Mouse (Mus musculus) lung, adult 18-20 months (tissue): Measurements from ENCODE around the gene Mterf2.

Experiments
- DNase-seq, 2 experiments: peaks; one replicate each; pipeline ENCODE4 v3.0.0; 2022; ENCODE audit warnings: mixed read lengths in 2 of 2

The Mterf2 gene

DNA sequence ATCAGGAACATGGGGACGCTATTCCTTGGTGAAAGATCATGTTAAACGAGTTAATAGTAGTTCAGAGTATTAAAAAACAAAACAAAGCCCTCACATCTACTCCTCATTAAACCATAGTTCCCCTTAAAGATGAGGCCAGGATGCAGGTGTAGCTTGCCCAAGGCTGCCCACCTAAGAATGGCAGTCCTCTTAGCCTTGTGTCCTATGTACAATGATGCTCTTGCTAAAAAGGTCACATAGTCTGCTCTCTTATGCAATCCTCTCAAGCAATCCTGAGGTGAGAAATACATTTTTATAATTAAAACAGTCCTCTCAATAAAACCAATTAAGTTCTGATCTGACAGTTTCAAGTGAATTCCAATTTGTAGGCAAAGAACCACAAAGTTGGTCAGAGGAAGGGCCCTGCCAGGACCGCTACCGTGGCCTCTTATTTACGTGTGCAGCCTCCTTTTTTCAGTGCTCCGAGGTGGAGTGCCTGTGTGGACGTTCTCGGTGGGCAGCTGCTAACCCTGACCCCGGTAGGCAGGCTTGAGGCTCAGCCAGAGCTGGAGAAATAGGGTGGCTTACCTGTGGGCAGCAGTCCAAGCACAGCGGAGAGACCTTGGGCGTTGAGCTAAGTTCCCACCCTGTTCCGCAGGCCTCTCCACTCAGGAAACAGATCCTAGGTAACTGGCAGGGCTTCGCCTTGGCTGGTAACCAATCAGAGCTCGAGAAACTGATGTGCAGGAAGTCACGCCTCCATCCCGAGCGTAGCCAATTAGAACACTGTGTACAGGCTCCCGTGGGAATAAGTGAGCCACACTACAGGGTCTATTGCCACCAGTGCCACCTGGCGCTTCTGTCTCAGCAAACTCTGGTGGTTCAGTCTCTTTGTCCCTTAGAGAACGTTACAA lies at the start of gene Mterf2:
TSS of gene Mterf2 (minus strand) at position 633 of the 893 bp plus-strand sequence.
- peak; percentile 97 to 98 for DNase-seq

DNA sequence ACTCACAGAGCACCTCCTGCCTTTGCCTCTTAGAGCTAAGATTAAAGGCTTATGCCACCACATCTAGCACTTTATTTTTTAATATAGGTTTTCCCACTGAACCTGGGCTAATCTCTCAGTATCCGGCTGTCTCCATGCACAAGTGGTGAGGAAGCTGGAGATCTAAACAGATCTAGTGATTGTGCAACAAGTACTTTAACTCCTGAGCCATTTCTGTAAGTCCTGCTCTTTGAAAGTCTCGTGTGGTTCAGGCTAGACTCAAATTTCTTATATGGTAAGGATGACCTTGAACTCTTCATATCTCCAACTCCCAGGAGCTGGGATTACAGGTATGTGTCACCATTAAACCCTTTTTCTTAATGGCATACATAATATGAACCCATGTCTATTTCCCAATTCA lies 48.8 kb upstream of the Mterf2 start:
- no peak for DNase-seq

DNA sequence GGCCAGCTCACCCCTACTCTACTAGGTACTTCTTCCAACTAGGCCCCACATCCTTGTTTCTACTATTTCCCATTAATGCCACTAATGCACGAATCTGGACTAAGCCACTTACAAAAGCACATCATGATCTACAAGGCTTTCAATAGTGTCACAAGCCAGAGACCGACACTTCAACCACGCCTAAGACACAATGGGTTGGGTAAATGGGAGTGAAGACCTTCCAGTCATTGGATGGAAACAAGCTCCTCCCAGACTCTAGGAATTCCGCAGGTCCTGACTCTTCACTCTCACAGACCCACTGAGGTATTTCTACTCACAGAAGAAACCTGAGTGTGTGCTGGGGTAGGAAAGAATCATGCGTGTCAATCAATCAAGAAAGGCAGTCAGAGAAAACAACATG lies 37.5 kb upstream of the Mterf2 start:
- no peak for DNase-seq

DNA sequence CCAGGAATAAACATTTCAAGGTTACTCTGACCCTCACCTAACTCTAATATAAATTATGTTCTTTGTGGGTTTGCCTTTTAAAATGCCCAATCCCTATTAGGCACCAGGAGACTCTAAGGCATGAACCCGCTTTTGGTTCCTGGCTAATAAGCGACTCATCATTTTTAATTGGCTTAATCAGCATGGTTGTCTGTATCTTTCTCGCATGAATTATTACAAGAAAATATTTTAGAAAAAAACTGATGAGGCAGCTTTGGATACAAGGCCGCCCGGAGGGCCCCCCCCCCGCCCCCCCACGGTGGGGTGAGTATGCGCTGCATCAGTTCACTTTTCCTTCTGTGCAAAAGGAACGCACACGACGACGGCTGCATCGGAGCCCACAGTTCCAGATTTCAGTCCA lies 37.0 kb upstream of the Mterf2 start:
- DNase-seq: no peak

DNA sequence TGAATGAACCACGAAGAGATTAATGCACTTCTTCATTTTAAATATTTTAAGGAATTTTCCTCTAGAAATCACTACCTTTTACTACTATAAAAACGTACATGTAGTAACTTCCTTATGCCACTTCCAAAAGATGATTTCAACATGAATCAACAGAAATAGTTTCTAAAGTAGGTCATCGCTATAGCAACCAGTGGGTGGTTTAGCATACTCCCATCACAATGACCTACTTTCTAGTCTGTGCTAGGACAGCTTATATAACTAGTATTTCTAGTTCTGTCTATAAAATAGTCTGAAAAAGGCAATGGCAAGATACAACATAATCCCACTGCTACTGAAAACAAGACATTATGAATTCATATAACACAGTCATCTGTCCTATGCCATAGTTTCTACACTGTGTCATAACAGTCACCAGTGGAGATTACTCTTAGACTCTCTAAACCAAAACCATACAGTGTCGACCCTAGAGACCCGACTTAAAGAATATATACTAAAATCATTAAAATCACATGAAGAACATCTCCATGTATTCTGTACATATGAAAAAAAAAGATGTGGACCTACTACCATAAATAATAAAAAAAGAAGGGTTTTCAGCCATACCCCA lies 34.0 kb upstream of the Mterf2 start:
- peak in 1 of 2 experiments; percentile 57 for DNase-seq

DNA sequence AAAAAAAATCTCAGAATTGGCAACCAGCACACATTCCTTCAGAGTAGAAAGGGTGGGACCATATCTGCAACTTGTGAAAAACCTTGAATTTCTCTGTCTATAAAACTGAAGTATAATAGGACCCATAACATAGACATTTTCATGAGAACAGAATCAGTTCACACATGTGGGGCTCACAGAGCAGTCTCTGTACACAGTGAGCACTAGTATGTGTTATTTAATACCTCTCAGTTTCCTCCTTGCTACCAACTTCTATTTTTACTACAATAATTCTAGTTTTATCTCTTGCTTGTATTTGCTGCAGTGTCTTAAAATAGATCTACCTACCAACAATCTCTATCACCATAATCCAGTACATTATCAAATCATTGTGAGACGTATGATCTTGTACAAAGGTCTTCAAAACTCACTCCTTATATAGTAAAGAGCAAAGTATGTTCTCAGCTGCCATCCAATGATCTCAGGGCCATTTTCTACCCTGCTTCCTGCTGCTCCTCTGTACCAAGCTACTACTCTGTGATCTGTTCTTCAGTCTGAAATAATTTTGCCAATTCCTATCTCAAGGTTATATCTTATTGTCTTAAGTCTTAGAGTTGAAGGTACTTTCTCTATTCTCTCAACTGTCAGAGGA lies 32.3 kb upstream of the Mterf2 start:
- no peak for DNase-seq

DNA sequence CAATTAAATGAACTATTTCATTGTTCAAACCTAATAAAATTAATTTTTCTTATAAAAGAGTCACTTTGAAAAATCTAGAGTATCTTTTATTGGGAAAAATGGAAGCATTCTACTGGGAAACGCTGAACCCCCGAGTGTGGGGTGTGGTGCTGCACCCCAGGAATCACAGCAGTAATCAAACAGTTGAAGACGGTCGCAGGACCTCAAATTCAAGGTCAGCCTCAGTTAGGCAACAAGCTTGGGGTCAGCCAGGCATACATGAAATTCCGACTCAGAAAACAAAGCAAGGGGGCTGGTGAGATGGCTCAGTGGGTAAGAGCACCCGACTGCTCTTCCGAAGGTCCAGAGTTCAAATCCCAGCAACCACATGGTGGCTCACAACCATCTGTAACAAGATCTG lies 29.6 kb upstream of the Mterf2 start:
- no peak for DNase-seq

DNA sequence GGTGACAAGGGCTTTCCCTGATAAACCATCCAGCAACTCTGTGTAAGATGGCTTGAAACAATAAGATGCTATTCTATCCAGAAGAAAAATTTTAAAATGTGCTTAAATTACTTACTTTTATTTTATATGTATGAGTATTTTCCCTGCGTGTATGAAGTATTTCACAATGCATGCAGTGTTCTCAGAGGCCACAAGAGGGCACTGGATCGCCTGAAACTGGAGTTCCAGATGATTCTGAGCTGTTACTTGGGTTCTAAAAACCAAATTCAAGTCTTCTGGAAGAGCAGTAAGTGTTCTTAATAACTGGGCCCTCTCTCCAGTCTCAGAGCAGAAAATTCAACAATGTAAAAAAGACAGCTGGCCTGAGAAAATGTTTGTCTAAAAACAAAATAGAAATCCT lies 26.4 kb upstream of the Mterf2 start:
- DNase-seq: peak; percentile 56 to 64

DNA sequence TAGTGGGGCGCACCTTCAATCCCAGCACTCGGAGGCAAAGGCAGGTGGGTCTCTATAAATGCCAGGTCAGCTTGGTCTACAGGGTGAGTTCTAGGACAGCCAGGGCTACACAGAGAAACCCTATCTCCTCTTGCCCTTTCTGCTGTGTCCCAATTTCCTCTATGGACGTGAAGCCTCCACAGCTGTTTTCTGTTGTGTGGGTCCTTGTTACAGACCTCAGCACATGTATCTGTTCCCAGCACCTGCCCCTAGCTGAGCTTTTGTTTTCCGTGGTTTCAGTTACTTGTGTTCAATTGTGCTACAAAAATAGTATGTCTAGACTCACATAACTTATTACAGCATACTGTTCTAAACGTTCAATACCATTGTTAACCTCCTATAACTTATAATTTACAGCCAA lies 21.4 kb upstream of the Mterf2 start:
- no peak for DNase-seq

DNA sequence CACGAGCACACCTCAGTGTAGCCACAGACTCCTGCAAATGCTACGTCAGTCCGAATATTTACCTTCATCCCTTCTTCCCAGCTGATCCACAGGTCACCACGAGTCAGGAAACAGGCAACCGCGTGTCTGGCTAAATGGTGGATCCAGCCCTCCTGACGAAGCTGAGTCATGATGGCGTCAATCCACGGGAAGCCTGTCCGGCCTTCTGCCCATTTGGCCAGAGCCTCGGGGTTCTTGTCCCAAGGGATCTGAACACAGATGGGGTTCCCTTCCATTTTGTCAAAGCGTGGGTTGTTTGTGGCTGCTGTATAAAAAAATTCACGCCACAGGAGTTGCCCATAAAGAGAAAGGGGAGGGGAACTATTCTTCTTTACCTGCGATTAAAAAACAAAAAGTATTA lies 18.5 kb upstream of the Mterf2 start:
- no peak for DNase-seq

DNA sequence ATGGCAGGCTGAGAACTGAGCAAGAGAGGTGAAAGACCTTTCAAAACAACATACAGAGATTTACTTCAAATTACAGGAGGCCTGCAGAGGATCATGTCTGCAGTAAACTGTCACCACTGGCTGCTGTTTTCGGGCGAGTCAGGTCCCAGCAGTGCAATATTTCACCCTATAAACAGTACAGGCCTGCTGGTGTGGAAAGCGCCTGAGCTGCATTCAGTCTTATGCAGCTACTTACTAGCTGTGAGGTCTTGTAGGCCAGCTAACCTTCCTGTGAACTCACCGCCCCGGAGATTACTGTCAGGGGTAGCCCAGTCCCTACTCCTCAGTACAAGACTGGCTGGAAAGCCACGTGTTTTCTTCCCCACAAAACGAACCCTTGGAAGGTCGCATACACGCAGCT lies 13.6 kb upstream of the Mterf2 start:
- no peak for DNase-seq

DNA sequence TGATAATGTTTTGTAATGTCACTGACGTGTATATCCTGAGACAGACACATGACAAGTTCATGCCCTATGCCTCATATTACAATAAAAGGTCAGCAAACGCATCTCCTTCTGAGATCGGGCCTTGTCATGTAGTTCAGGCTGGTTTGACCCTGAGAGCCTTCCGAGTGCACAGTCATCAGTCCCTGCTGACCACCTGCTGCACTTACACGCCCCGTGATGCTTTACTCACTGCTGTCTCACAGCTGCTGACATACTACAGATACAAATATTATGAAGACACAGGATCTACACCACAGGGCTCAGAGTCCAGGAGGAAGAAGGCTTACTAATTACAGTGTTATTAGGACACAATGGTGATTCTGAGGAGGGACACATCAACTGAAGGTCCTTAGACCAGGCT lies 8.7 kb upstream of the Mterf2 start:
- no peak for DNase-seq

DNA sequence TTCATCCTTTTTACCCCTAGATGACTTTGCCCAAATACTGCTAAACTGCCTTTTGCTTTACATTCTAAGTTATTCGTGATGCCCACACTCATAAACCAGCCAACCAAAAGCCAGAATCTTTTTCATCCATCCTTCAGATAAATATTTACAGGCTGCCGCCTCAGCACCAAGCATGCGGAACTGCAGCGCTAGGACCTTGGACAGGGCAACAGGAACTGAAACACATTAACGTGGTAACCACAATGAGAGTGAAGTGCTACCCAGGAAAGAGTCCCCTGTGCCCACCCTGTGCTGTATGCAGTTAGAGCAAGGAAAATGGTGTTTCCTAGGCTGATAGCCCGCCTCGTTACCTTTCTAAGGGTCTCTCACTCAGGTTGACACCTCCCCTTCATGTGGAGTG lies 626 bp upstream of the Mterf2 start:
- peak; percentile 22 to 31 for DNase-seq

DNA sequence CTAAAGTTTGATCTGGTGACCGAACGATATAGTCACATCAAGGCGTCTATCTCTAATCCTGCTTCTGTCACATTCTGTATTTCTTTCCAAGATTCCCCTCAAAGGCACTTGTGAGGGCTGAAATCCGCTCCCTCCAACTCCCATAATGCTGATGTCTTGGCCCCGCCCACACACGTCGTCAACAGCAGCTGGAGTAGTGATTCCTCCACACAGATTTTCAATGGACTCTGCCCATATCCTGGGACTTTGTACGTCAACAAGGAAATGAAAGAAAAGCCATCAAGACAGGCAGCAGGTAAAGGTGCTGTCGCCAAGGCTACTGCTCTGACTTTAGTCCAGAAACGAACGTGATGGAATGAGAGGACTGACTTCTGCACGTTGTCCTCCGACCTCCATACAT lies 2.6 kb downstream of the Mterf2 start:
- no peak for DNase-seq

DNA sequence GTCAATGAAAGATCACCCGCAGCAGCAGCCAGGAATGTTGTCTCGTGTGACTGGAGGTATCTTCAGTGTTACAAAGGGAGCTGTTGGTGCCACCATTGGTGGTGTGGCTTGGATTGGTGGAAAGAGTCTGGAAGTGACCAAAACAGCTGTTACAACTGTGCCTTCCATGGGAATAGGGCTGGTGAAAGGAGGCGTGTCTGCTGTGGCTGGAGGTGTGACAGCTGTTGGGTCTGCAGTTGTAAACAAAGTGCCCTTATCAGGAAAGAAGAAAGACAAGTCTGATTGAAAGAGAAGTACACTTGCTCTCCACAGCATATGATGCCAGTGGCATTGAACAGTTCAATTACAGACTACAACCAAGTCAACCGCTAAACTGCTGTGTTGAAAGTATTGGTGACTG lies 13.4 kb downstream of the Mterf2 start:
- DNase-seq: no peak

DNA sequence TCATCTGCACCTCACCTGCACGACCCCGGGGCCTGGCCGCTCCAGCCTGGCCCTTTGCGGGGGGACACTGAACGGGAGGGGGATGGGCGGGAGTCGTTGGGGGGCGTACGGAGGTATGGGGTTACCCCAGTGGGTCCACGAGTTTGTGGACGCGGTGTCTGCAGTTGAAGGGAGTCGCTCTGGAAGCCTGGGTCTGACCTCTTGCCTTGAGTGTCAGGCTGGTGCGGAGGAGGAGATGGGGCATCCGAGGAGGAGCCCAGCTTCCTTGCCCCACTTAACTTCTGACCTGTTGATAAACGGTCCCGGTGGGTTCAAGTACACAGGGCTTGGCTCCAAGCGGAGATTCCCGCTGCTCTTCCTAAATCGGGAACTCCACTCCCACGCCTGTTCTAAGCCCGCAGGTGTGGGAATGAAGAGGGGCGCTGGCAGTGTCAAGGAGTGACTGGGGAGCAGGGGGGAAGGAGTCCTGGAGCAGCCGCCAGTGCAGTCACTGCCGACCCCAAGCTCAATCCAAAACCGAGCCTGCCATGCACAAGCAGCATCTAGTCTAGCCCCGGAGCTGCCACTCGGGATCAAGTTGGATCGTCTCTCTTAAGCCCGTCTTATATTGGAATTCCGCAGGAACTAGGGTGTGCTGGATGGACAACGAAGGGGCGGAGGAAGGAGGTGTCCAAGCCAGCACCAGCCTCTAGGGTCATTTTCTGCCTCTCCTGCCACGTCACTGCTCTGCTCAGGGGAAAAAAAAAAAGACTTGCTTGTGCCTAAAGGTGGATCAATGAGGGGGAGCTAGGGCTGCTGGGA lies 24.5 kb downstream of the Mterf2 start:
- peak; percentile 15 to 37 for DNase-seq

DNA sequence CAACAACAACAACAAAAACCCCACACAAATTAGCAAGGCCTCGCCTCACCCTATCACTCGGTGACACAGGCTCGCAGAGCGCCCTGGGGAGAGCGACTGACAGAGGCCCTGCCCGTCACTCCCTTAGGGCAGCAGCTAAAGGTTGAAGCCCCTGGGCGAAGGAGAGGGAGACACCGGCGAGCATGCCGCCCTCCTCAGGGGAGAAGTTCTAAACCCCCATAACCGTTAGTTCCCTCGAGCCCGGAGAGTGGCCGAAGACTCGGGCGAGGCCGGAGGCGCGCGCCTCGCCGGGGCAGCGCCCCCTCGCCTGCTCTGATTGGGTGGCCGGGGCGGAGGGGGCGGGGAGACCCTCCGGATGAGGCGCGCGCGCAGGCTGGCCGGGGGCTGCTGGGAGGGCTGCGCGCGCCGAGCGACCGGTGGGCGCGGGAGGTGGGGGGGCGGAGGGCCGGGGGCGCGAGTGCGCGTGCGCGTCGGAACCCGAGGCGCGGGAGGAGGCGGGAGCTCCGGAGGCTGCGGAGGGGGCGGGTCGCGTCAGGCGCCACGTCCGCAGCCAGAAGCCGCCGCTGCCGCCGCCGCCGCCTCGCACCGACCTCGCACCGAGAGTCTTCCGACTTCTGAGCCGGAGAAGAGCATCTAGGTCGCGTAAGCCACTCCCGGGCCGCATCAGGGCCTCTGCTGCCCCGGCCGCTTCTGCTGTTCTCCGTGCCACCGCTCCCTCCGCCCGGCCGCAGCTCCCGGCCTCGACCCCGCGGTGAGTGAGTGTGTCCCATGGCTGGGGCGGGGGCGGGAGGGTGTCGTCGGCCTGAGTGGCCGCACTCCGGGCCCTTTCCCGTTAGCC lies 25.4 kb downstream of the Mterf2 start, which contains the start of the genes Fhl4 and Tmem263:
TSS of gene Fhl4 (minus strand) at position 249 of the 838 bp plus-strand sequence.
TSS of gene Tmem263 (plus strand) at position 381 of the 838 bp plus-strand sequence.
- DNase-seq: peak; percentile 75 to 81

DNA sequence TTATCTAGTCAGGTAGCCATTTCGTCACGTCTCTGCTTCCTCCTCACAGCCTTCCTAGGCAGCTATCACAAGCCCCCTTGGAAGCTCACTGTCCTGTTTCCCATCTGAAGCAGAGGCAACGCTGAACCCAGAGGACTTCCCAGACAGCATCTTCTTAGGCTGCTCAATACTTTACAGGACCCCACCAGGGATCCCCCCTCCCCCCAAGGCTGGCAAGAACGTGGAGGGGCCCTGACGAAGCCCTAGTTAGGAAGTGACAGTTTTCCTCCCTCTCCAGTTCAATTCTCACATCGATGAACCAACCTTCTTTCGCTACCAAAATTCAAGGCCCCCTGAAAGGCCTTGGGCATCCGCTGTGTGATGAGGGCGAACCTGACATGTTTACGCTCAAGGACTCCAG lies 26.0 kb downstream of the Mterf2 start:
- peak in 1 of 2 experiments; percentile 9 for DNase-seq

DNA sequence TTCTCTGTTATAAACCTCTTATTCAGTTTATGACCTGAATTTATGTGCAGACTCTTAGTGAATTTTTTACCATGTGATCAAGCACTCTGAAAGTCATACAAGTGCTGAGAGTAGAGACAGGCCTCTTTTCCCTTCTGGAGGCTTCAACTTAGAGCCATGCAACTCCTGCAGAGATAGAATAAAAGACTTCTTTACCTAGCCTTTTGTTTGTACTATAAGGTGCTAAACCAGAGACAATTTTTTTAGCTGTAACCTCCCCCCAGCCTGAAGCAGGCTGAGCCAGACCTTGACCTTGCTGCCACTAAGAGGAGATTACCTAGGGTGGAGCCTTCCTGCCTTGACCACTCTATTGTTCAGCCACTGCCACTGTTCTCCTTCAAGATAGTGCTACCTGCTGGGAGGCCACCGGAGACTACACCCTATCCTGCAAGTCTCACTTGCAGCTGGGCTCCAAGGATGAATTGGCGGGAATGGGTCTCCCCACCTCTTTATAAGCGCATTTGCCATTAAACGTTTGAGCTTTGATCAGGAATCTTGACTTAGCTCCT lies 56.1 kb downstream of the Mterf2 start:
- DNase-seq: no peak
